Mouse (Mus musculus) neural tube, embryonic 11.5 days (tissue): Measurements from ENCODE around the gene Atpaf2. TPM values are rescaled to one million over a fixed set of nuclear protein-coding genes. Genes with fewer than 3 reads are reported as not detected.
A peak's percentile ranks its signal among the peaks of the same experiment; 100 is the strongest.

Source experiments
- ATAC-seq: fragments of 200-750 bp; cut with Nextera tagmentation; 2 replicates; pipeline ENCODE4 v1.8.0; 2017; ENCODE audit warnings: moderate number of reproducible peaks, mild to moderate bottlenecking, moderate TSS enrichment, moderate library complexity; ENCODE audit not compliant: insufficient read depth, low FRiP score, low TSS enrichment
- DNase-seq: peaks from one replicate; pipeline ENCODE4 v3.0.0-alpha.2; 2015; ENCODE audit warnings: low spot score
- H3K27ac ChIP-seq: fragments of 300-500 bp; sonication (generic); 2 replicates; pipeline ENCODE4 v1.5.1; 2014; ENCODE audit warnings: low read depth, mild to moderate bottlenecking, low read length
- H3K27me3 ChIP-seq: fragments of 300-500 bp; sonication (generic); 2 replicates; pipeline ENCODE4 v1.6.1; 2014; ENCODE audit warnings: mild to moderate bottlenecking, low read length, mixed read lengths; ENCODE audit not compliant: control insufficient read depth, insufficient read depth
- H3K36me3 ChIP-seq: fragments of 300-500 bp; sonication (generic); 2 replicates; pipeline ENCODE4 v1.6.1; 2014; ENCODE audit warnings: mild to moderate bottlenecking, low read length, moderate library complexity, mixed read lengths; ENCODE audit not compliant: control insufficient read depth, insufficient read depth
- H3K4me1 ChIP-seq: fragments of 300-500 bp; sonication (generic); 2 replicates; pipeline ENCODE4 v1.6.1; 2014; ENCODE audit warnings: low read length, mixed read lengths; ENCODE audit not compliant: control insufficient read depth, insufficient read depth
- H3K4me2 ChIP-seq: fragments of 300-500 bp; sonication (generic); 2 replicates; pipeline ENCODE4 v1.6.1; 2014; ENCODE audit warnings: low read depth, mild to moderate bottlenecking, moderate library complexity
- H3K4me3 ChIP-seq: fragments of 300-500 bp; sonication (generic); 2 replicates; pipeline ENCODE4 v1.5.1; 2014; ENCODE audit warnings: low read depth, low read length
- H3K9ac ChIP-seq: fragments of 300-500 bp; sonication (generic); 2 replicates; pipeline ENCODE4 v1.6.1; 2014; ENCODE audit warnings: mild to moderate bottlenecking, low read length
- H3K9me3 ChIP-seq: fragments of 300-500 bp; sonication (generic); 2 replicates; pipeline ENCODE4 v1.6.1; 2016; ENCODE audit warnings: low read length; ENCODE audit not compliant: control insufficient read depth
- WGBS: fragments of 180-500 bp; shearing (Covaris S2); extraction: QIAGEN DNeasy Blood & Tissue Kit; methylation state at CpG from one replicate; pipeline ENCODE4 v1.1.7; 2014; 5-methylcytosine and 5-hydroxymethylcytosine counted together
- polyA plus RNA-seq: library from polyadenylated mRNA; unstranded; fragments of >200 nt; fragmentation: Nextera tagmentation; extraction: Ambion mirVana; gene quantifications from 2 replicates; pipeline ENCODE4 v1.2.1, GENCODE M21; 2014

Gene Atpaf2
- polyA plus RNA-seq, 1 experiment from 2014 or later, result 44.4 TPM

DNA sequence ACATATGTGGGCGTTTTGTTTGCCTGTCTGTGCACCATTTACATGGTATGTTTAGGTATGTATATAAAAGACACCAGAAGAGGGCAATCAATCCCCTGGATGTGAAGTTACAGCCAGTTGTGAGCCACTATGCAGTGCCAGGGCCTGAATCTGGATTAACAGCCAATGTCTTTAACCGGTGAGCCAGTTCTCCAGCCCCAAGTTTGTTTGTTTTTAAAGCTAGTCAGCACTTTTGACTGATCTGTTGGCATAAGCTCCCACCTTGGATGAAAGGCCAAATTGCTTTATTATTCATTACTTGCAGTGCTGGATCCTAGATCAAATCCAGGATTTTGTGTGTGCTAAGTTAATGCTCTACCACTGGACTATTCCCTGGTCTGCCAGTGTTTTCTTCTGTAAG lies 66.9 kb downstream of the Atpaf2 start:
- Histone ChIP-seq H3K9me3 (no peaks in the 10 kb centered on the region), H3K4me1 (peaks cover 9% of the 10 kb centered on the region), H3K4me2 (peak overlapping the region; percentile 71), H3K4me3 (no peak overlapping the region), H3K36me3 (no peaks in the 10 kb centered on the region), H3K27ac (no peak overlapping the region), H3K9ac (no peak overlapping the region), H3K27me3 (no peaks in the 10 kb centered on the region)
- no peak for DNase-seq
- no peak for ATAC-seq
- 62% methylated on average over 2 of the region's 2 CpGs for WGBS

Other genes starting within 250 kb of the Atpaf2 start
- 53.3 and 54.7 TPM in 2 replicates for gene Srebf1, start 195.9 kb downstream of the Atpaf2 start, polyA plus RNA-seq
- gene Tom1l2, start 65.6 kb downstream of the Atpaf2 start, polyA plus RNA-seq, result 19.1 and 21.2 TPM in 2 replicates
- 0.69 and 1.4 TPM in 2 replicates for gene Drc3, start 65.1 kb downstream of the Atpaf2 start, polyA plus RNA-seq
- 27.8 and 29.9 TPM in 2 replicates for gene Gid4, start 1.3 kb downstream of the Atpaf2 start, polyA plus RNA-seq
- gene Drg2, start 36.1 kb upstream of the Atpaf2 start, polyA plus RNA-seq, result 126 and 132 TPM in 2 replicates
- 0.09 and 0.27 TPM in 2 replicates for gene Myo15, start 50.9 kb upstream of the Atpaf2 start, polyA plus RNA-seq
- 29.7 and 31.5 TPM in 2 replicates for gene Alkbh5, start 117.9 kb upstream of the Atpaf2 start, polyA plus RNA-seq